Mouse (Mus musculus) intestine, embryonic 14.5 days (tissue): Measurements from ENCODE around the gene Gpr39. TPM values are rescaled to one million over a fixed set of nuclear protein-coding genes. Genes with fewer than 3 reads are reported as not detected.

Experiments used
- ATAC-seq: fragments of 200-750 bp; cut with Nextera tagmentation; replicated peaks from 2 replicates; pipeline ENCODE4 v1.8.0; 2017; ENCODE audit warnings: low read depth, moderate number of reproducible peaks, moderate TSS enrichment, moderate library complexity; ENCODE audit not compliant: low FRiP score, low TSS enrichment
- DNase-seq: peaks from one replicate; pipeline ENCODE4 v3.0.0-alpha.2; 2018; ENCODE audit warnings: low spot score
- H3K27ac ChIP-seq: fragments of 300-500 bp; sonication (generic); 2 replicates; pipeline ENCODE4 v1.5.1; 2014; ENCODE audit warnings: low read depth, mild to moderate bottlenecking, control low read depth
- H3K27me3 ChIP-seq: fragments of 300-500 bp; sonication (generic); replicated peaks from 2 replicates; pipeline ENCODE4 v1.6.1; 2014; ENCODE audit warnings: low read length, control low read depth; ENCODE audit not compliant: control insufficient read depth, insufficient read depth
- H3K36me3 ChIP-seq: fragments of 300-500 bp; sonication (generic); 2 replicates; pipeline ENCODE4 v1.6.1; 2014; ENCODE audit warnings: low read length, control low read depth; ENCODE audit not compliant: control insufficient read depth, insufficient read depth
- H3K4me1 ChIP-seq: fragments of 300-500 bp; sonication (generic); replicated peaks from 2 replicates; pipeline ENCODE4 v1.6.1; 2014; ENCODE audit warnings: low read length, control low read depth, mixed read lengths; ENCODE audit not compliant: control insufficient read depth, insufficient read depth
- H3K4me2 ChIP-seq: fragments of 300-500 bp; sonication (generic); 2 replicates; pipeline ENCODE4 v1.6.1; 2014; ENCODE audit warnings: low read length
- H3K4me3 ChIP-seq: fragments of 300-500 bp; sonication (generic); 2 replicates; pipeline ENCODE4 v1.5.1; 2014; ENCODE audit warnings: low read depth, low read length, control low read depth, mixed read lengths
- H3K9ac ChIP-seq: fragments of 300-500 bp; sonication (generic); 2 replicates; pipeline ENCODE4 v1.6.1; 2014; ENCODE audit warnings: mild to moderate bottlenecking, low read length
- H3K9me3 ChIP-seq: fragments of 300-500 bp; sonication (generic); 2 replicates; pipeline ENCODE4 v1.6.1; 2016; ENCODE audit warnings: low read length, control low read depth; ENCODE audit not compliant: control insufficient read depth
- WGBS: fragments of 180-500 bp; shearing (Covaris S2); extraction: QIAGEN DNeasy Blood & Tissue Kit; methylation state at CpG from one replicate; pipeline ENCODE4 v1.1.7; 2014; 5-methylcytosine and 5-hydroxymethylcytosine counted together
- polyA plus RNA-seq: library from polyadenylated mRNA; unstranded; fragments of >200 nt; fragmentation: Nextera tagmentation; extraction: Ambion mirVana; gene quantifications from 2 replicates; pipeline ENCODE4 v1.2.1, GENCODE M21; 2014

Gpr39 gene
- polyA plus RNA-seq, 1 experiment from 2014 or later, result 6.3 TPM

GRCm38 (mm10) chr1:125858631-125859030, 181.8 kb downstream of the Gpr39 start:
- H3K9me3 ChIP-seq, result no peaks in the 10 kb centered on the region
- H3K36me3 ChIP-seq, result no peaks in the 10 kb centered on the region
- H3K4me1 ChIP-seq, result no peaks in the 10 kb centered on the region
- no peak overlapping the region for H3K4me3 ChIP-seq
- ATAC-seq (no peak), DNase-seq (no peak)
- H3K27ac ChIP-seq, result no peak overlapping the region
- no peak overlapping the region for H3K9ac ChIP-seq
- no peaks in the 10 kb centered on the region for H3K27me3 ChIP-seq
- no peak overlapping the region for H3K4me2 ChIP-seq
- 71% methylated on average over 5 of the region's 5 CpGs for WGBS

- 51% methylated on average over 7 of the region's 7 CpGs for WGBS
- ATAC-seq, result no peak
Observed at GRCm38 (mm10) chr1:125870056-125870455, 193.3 kb downstream of the Gpr39 start.

GRCm38 (mm10) chr1:125893158-125893557, 216.4 kb downstream of the Gpr39 start:
- no peak overlapping the region for H3K27ac ChIP-seq
- no peak overlapping the region for H3K4me3 ChIP-seq
- 88% methylated on average over 9 of the region's 9 CpGs for WGBS

More at GRCm38 (mm10) chr1:125870056-125870455, 193.3 kb downstream of the Gpr39 start:
- no peaks in the 10 kb centered on the region for H3K4me1 ChIP-seq
- H3K9me3 ChIP-seq, result no peaks in the 10 kb centered on the region
- H3K9ac ChIP-seq, result no peak overlapping the region
- no peaks in the 10 kb centered on the region for H3K36me3 ChIP-seq
- no peak for DNase-seq
- no peak overlapping the region for H3K4me3 ChIP-seq
- no peak overlapping the region for H3K4me2 ChIP-seq
- H3K27me3 ChIP-seq, result no peaks in the 10 kb centered on the region
- no peak overlapping the region for H3K27ac ChIP-seq

GRCm38 (mm10) chr1:125910211-125910870, 233.5 kb downstream of the Gpr39 start:
- ATAC-seq (0 out of 2 replicates have a peak, but pooled peaks have one; percentile 21), DNase-seq (peak; percentile 64)
- Histone ChIP-seq H3K27ac (no peak overlapping the region), H3K27me3 (peaks cover 46% of the 10 kb centered on the region), H3K4me1 (peaks cover 12% of the 10 kb centered on the region), H3K9ac (no peak overlapping the region), H3K9me3 (no peaks in the 10 kb centered on the region), H3K4me2 (peak overlapping the region; percentile 88), H3K4me3 (0 out of 2 replicates have a peak overlapping the region, but pooled peaks have one; percentile 11), H3K36me3 (no peaks in the 10 kb centered on the region)
- 7% methylated on average over 14 of the region's 14 CpGs for WGBS

More at GRCm38 (mm10) chr1:125893158-125893557, 216.4 kb downstream of the Gpr39 start:
- ATAC-seq (no peak), DNase-seq (no peak)
- Histone ChIP-seq H3K27me3 (no peaks in the 10 kb centered on the region), H3K36me3 (no peaks in the 10 kb centered on the region), H3K4me1 (no peaks in the 10 kb centered on the region), H3K4me2 (no peak overlapping the region), H3K9me3 (no peaks in the 10 kb centered on the region), H3K9ac (no peak overlapping the region)

GRCm38 (mm10) chr1:125910871-125911265, 234.1 kb downstream of the Gpr39 start:
- Histone ChIP-seq H3K4me3 (peak overlapping the region; percentile 45; the same call in 1 of the 2 replicates), H3K36me3 (no peaks in the 10 kb centered on the region), H3K9ac (no peak overlapping the region), H3K4me1 (peaks cover 12% of the 10 kb centered on the region), H3K27me3 (peaks cover 46% of the 10 kb centered on the region), H3K9me3 (no peaks in the 10 kb centered on the region), H3K27ac (no peak overlapping the region), H3K4me2 (peak overlapping the region; percentile 88)
- ATAC-seq (peak; percentile 28; the same call in 1 of the 2 replicates), DNase-seq (peak; percentile 54)
- WGBS, result 3% methylated on average over 9 of the region's 9 CpGs

GRCm38 (mm10) chr1:125911337-125911900, 234.6 kb downstream of the Gpr39 start:
- no peak overlapping the region for H3K9ac ChIP-seq
- H3K27ac ChIP-seq, result no peak overlapping the region
- peak; percentile 62 for ATAC-seq
- H3K4me2 ChIP-seq, result peak overlapping the region; percentile 88
- peak; percentile 76 for DNase-seq
- no peaks in the 10 kb centered on the region for H3K9me3 ChIP-seq
- WGBS, result 1% methylated on average over 35 of the region's 35 CpGs
- H3K4me1 ChIP-seq, result peaks cover 12% of the 10 kb centered on the region
- peak overlapping the region; percentile 45 for H3K4me3 ChIP-seq
- no peaks in the 10 kb centered on the region for H3K36me3 ChIP-seq
- peaks cover 46% of the 10 kb centered on the region for H3K27me3 ChIP-seq

- ATAC-seq (peak; percentile 69), DNase-seq (no peak)
- Histone ChIP-seq H3K9me3 (no peaks in the 10 kb centered on the region), H3K4me1 (peaks cover 12% of the 10 kb centered on the region), H3K27ac (no peak overlapping the region), H3K27me3 (peaks cover 46% of the 10 kb centered on the region), H3K4me3 (peak overlapping the region; percentile 45), H3K9ac (no peak overlapping the region), H3K36me3 (no peaks in the 10 kb centered on the region), H3K4me2 (peak overlapping the region; percentile 88)
- under 1% methylated on average over 34 of the region's 43 CpGs for WGBS
Observed at GRCm38 (mm10) chr1:125911901-125912445, 235.2 kb downstream of the Gpr39 start.

- Histone ChIP-seq H3K27ac (no peak within 1 kb of the TSS), H3K4me2 (peak within 1 kb of the TSS; percentile 88), H3K4me3 (peak within 1 kb of the TSS; percentile 45), H3K36me3 (no peaks in the 10 kb centered on the region), H3K9me3 (no peaks in the 10 kb centered on the region), H3K27me3 (peaks cover 46% of the 10 kb centered on the region), H3K4me1 (peaks cover 12% of the 10 kb centered on the region), H3K9ac (no peak within 1 kb of the TSS)
- DNase-seq, result peak; percentile 54
- no peak for ATAC-seq
- WGBS, result 6% methylated on average over 30 of the region's 30 CpGs
Observed at GRCm38 (mm10) chr1:125912601-125913600, 236.1 kb downstream of the Gpr39 start, which contains the start of gene Lypd1. TSS of gene Lypd1 (minus strand) at chr1:125913101.
